Mouse (Mus musculus) erythroblast, adult 5-6 weeks (primary cell): ENCODE measurements around the gene Tcstv1. TPM values are rescaled to one million over a fixed set of nuclear protein-coding genes. Genes with fewer than 3 reads are reported as not detected.
"Not testable (repeated sequence)": the region's sequence is repeated elsewhere in the genome, so short reads cannot be mapped to it uniquely, and the experiment has no call there.

Source experiments
- ATAC-seq: replicated peaks from 2 replicates; pipeline ENCODE4 v1.8.0; 2016; ENCODE audit warnings: moderate number of reproducible peaks, mild to moderate bottlenecking, moderate TSS enrichment, inconsistent platforms; ENCODE audit not compliant: poor library complexity, low FRiP score, severe bottlenecking
- total RNA-seq, 2 experiments: library from RNA; stranded (forward) in 1 of 2; stranded (reverse) in 1 of 2; fragments of 150-400 nt in 1 of 2; fragments of 200-764, 138-1000 nt in 1 of 2; gene quantifications; 2 replicates each; pipeline versions ENCODE4 v1.2.3 to v1.2.4; 2015 to 2017; ENCODE audit warnings: low replicate concordance in 2 of 2

The Tcstv1 gene
- total RNA-seq (2015; ENCODE audit: low replicate concordance) (not detected in 2 replicates), total RNA-seq (2017; ENCODE audit: low replicate concordance) (not detected in 2 replicates)

- ATAC-seq: not testable (repeated sequence)
Observed at GRCm38 (mm10) chr13:119894685-119895084, at the start of gene Tcstv1. TSS of gene Tcstv1 (minus strand) at chr13:119894785.

- ATAC-seq: not testable (repeated sequence)
Observed at GRCm38 (mm10) chr13:119929172-119929571, 34.6 kb upstream of the Tcstv1 start, which contains the start of gene Gm21761. TSS of gene Gm21761 (minus strand) at chr13:119929272.

- ATAC-seq: not testable (repeated sequence)
Observed at GRCm38 (mm10) chr13:119924597-119925340, 30.2 kb upstream of the Tcstv1 start.

- ATAC-seq: not testable (repeated sequence)
Observed at GRCm38 (mm10) chr13:119916966-119917722, 22.6 kb upstream of the Tcstv1 start.

- ATAC-seq: not testable (repeated sequence)
Observed at GRCm38 (mm10) chr13:119916449-119916848, 21.9 kb upstream of the Tcstv1 start.

GRCm38 (mm10) chr13:119898549-119898948, 4.0 kb upstream of the Tcstv1 start:
- ATAC-seq: not testable (repeated sequence)

- ATAC-seq: not testable (repeated sequence)
Observed at GRCm38 (mm10) chr13:119886896-119887295, 7.7 kb downstream of the Tcstv1 start.

GRCm38 (mm10) chr13:119864395-119864999, 30.1 kb downstream of the Tcstv1 start:
- not testable (repeated sequence) for ATAC-seq

GRCm38 (mm10) chr13:119862399-119862798, 32.2 kb downstream of the Tcstv1 start:
- not testable (repeated sequence) for ATAC-seq

Other genes starting within 250 kb of the Tcstv1 start
- 6.5 and 11.5 TPM in 2 replicates for gene Hmgcs1, start 204.4 kb downstream of the Tcstv1 start, total RNA-seq (2015; ENCODE audit: low replicate concordance)
- gene Hmgcs1, start 204.4 kb downstream of the Tcstv1 start, total RNA-seq (2017; ENCODE audit: low replicate concordance): 5.1 and 7.1 TPM in 2 replicates
- not detected in 2 replicates for gene Nim1k, start 138.9 kb downstream of the Tcstv1 start, total RNA-seq (2015; ENCODE audit: low replicate concordance)
- not detected in 2 replicates for gene Nim1k, start 138.9 kb downstream of the Tcstv1 start, total RNA-seq (2017; ENCODE audit: low replicate concordance)
- gene Zfp131, start 103.9 kb downstream of the Tcstv1 start, total RNA-seq (2015; ENCODE audit: low replicate concordance): 25.6 and 32.8 TPM in 2 replicates
- 16.3 and 28.3 TPM in 2 replicates for gene Zfp131, start 103.9 kb downstream of the Tcstv1 start, total RNA-seq (2017; ENCODE audit: low replicate concordance)
- gene AF067063, start 64.6 kb downstream of the Tcstv1 start, total RNA-seq (2015; ENCODE audit: low replicate concordance): not detected in 2 replicates
- not detected in 2 replicates for gene AF067063, start 64.6 kb downstream of the Tcstv1 start, total RNA-seq (2017; ENCODE audit: low replicate concordance)
- not detected in 2 replicates for gene D13Ertd608e, start 58.8 kb downstream of the Tcstv1 start, total RNA-seq (2015; ENCODE audit: low replicate concordance)
- gene D13Ertd608e, start 58.8 kb downstream of the Tcstv1 start, total RNA-seq (2017; ENCODE audit: low replicate concordance): not detected in 2 replicates
- not detected in 2 replicates for gene Gm21761, start 34.5 kb upstream of the Tcstv1 start, total RNA-seq (2015; ENCODE audit: low replicate concordance)
- gene Gm21761, start 34.5 kb upstream of the Tcstv1 start, total RNA-seq (2017; ENCODE audit: low replicate concordance): not detected in 2 replicates
- gene B020031M17Rik, start 56.0 kb upstream of the Tcstv1 start, total RNA-seq (2015; ENCODE audit: low replicate concordance): not detected in 2 replicates
- not detected in 2 replicates for gene B020031M17Rik, start 56.0 kb upstream of the Tcstv1 start, total RNA-seq (2017; ENCODE audit: low replicate concordance)
- gene Gm36079, start 132.2 kb upstream of the Tcstv1 start, total RNA-seq (2015; ENCODE audit: low replicate concordance): not detected in 2 replicates
- gene Gm36079, start 132.2 kb upstream of the Tcstv1 start, total RNA-seq (2017; ENCODE audit: low replicate concordance): not detected in 2 replicates
- 42.4 and 52.3 TPM in 2 replicates for gene Gm21188, start 157.4 kb upstream of the Tcstv1 start, total RNA-seq (2015; ENCODE audit: low replicate concordance)
- 12.4 and 14.4 TPM in 2 replicates for gene Gm21188, start 157.4 kb upstream of the Tcstv1 start, total RNA-seq (2017; ENCODE audit: low replicate concordance)
- not detected in 2 replicates for gene Gm20767, start 245.5 kb upstream of the Tcstv1 start, total RNA-seq (2015; ENCODE audit: low replicate concordance)
- gene Gm20767, start 245.5 kb upstream of the Tcstv1 start, total RNA-seq (2017; ENCODE audit: low replicate concordance): not detected in 2 replicates